Mouse (Mus musculus) liver, adult 2 months (tissue): ENCODE results near the gene Vps11.

Experiments used
- CTCF ChIP-seq: fragments of 200-500 bp; IDR thresholded peaks from 2 replicates; pipeline ENCODE4 v1.5.1; 2011; ENCODE audit warnings: low read depth, low read length, control low read depth
- POLR2A ChIP-seq: fragments of 200-500 bp; IDR thresholded peaks from 2 replicates; pipeline ENCODE4 v1.6.1; 2011; ENCODE audit warnings: low read length, control low read depth; ENCODE audit not compliant: insufficient read depth; ENCODE audit errors: extremely low read depth

- no peak for TF ChIP-seq POLR2A
- TF ChIP-seq CTCF: no peak
Measured at GRCm38 (mm10) chr9:44327926-44328325, 33.5 kb downstream of the Vps11 start.
